Mouse (Mus musculus): Measurements from ENCODE around the gene Tceanc2. TPM values are rescaled to one million over a fixed set of nuclear protein-coding genes. Genes with fewer than 3 reads are reported as not detected.

Tceanc2 gene
- total and polyA plus RNA-seq, 3 experiments: 1.9 to 9.4 TPM; not detected in 1

DNA sequence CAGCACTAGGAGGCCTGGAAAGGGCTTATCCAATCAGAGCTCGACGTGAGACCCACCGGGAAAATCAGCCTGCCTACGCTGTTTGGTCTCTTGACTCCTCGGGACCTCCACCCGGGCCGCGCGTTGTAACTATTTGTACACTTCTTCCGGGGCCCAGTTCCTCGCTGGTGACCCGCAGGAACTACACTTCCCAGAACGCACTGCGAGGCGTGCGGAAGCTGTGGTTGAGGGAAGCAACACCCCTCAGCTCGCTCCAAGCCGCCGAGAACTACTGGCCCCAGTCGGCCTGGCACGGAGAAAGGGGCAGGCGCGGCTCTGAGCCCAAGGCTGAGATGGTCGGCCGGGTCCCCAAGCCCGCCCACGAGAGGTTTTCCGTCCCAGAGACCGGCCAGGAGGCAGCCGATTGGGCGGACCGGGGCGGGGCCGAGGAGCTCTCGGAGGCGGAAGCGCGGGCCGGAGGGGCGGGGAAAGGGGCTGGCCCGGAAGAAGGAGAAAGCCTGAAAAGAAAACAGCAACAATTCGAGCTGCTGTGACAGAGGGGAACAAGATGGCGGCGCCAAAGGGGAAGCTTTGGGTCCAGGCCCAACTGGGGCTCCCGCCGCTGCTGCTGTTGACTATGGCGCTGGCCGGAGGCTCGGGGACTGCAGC lies 610 bp downstream of the Tceanc2 start, which contains the start of gene Tmem59:
TSS of gene Tmem59 (plus strand) at position 218 of the 648 bp plus-strand sequence.
- Histone ChIP-seq H3K27ac (ENCODE audit: control insufficient read depth, low read depth, low read length) (peak within 1 kb of the TSS; percentile 89), H3K36me3 (ENCODE audit: control insufficient read depth in 1 of 2, insufficient read depth in 2 of 2, low read length in 2 of 2) (peaks cover 2 to 32% of the 10 kb centered on the region in 2 experiments), H3K4me3 (ENCODE audit: control insufficient read depth in 1 of 2, insufficient read depth in 1 of 2, low read depth in 2 of 2, low read length in 2 of 2) (peak within 1 kb of the TSS; percentile 73 to 91), H3K27me3 (ENCODE audit: control insufficient read depth in 1 of 2, insufficient read depth in 2 of 2, low read length in 2 of 2) (no peaks in the 10 kb centered on the region), H3K9me3 (replicated peaks; ENCODE audit: insufficient read depth, low read length) (no peaks in the 10 kb centered on the region), H3K79me2 (ENCODE audit: control insufficient read depth, insufficient read depth, low read length, poor library complexity) (peaks cover 47% of the 10 kb centered on the region), H3K4me1 (ENCODE audit: control insufficient read depth in 1 of 2, insufficient read depth in 2 of 2, low read length in 2 of 2) (peaks cover 11 to 12% of the 10 kb centered on the region in 2 experiments), H3K9ac (ENCODE audit: control insufficient read depth, low read depth, low read length, poor library complexity, severe bottlenecking) (peak within 1 kb of the TSS; percentile 88)
- peak; percentile 97 for DNase-seq (ENCODE audit: low read depth, low spot score)
- TF ChIP-seq SMC3 (IDR thresholded peaks at IDR 0.05; ENCODE audit: low read depth, low read length) (no peak), NELFE (IDR thresholded peaks at IDR 0.05; ENCODE audit: low read depth, low read length) (peak; percentile 57), MAX (IDR thresholded peaks at IDR 0.05; ENCODE audit: low read length) (0 out of 2 replicates have a peak, but pooled peaks have one; percentile 38), ELF1 (IDR thresholded peaks at IDR 0.05; ENCODE audit: low read depth, low read length) (peak; percentile 94), BHLHE40 (IDR thresholded peaks at IDR 0.05; ENCODE audit: borderline replicate concordance, low read depth, low read length) (no peak), USF1 (IDR thresholded peaks at IDR 0.05; ENCODE audit: low read depth, low read length) (peak; percentile 15; the same call in 1 of the 2 replicates), MAZ (IDR thresholded peaks at IDR 0.05; ENCODE audit: low read depth, low read length) (peak; percentile 74; the same call in 1 of the 2 replicates), MYB (IDR thresholded peaks at IDR 0.05; ENCODE audit: low read depth, low read length) (no peak), E2F4 (IDR thresholded peaks at IDR 0.05; ENCODE audit: borderline replicate concordance, low read depth, low read length) (no peak), KAT2A (conservative IDR thresholded peaks at IDR 0.05; ENCODE audit: low read depth, low read length) (peak; percentile 85), TBP (IDR thresholded peaks at IDR 0.05; ENCODE audit: low read depth, low read length) (peak; percentile 68; the same call in 1 of the 2 replicates), EP300 (IDR thresholded peaks at IDR 0.05; ENCODE audit: low read depth in 1 of 2, low read length in 2 of 2) (no peak), MEF2A (IDR thresholded peaks at IDR 0.05; ENCODE audit: extremely low read depth, insufficient replicate concordance, low read depth, low read length, poor library complexity, severe bottlenecking) (no peak), UBTF (IDR thresholded peaks at IDR 0.05; ENCODE audit: borderline replicate concordance, insufficient read depth, low read depth, low read length) (0 out of 2 replicates have a peak, but pooled peaks have one; percentile 64), POLR2A (IDR thresholded peaks at IDR 0.05; ENCODE audit: control insufficient read depth in 1 of 2, insufficient read depth in 1 of 2, low read depth in 1 of 2, low read length in 2 of 2, poor library complexity in 1 of 2) (peak; percentile 68 to 69), RCOR1 (IDR thresholded peaks at IDR 0.05; ENCODE audit: low read depth, low read length) (no peak), POLR2AphosphoS2 (IDR thresholded peaks at IDR 0.05; ENCODE audit: low read length) (peak; percentile 32; the same call in 1 of the 2 replicates), SIN3A (IDR thresholded peaks at IDR 0.05; ENCODE audit: low read length) (peak; percentile 93), CTCF (IDR thresholded peaks at IDR 0.05 in 2 of 3, conservative IDR thresholded peaks at IDR 0.05 in 1 of 3; ENCODE audit: control insufficient read depth in 1 of 3, insufficient read depth in 1 of 3, low read depth in 2 of 3, low read length in 3 of 3, poor library complexity in 1 of 3, severe bottlenecking in 1 of 3) (no peak), HCFC1 (IDR thresholded peaks at IDR 0.05; ENCODE audit: low read depth, low read length) (peak; percentile 98), TAL1 (IDR thresholded peaks at IDR 0.05; ENCODE audit: low read length) (no peak), USF2 (IDR thresholded peaks at IDR 0.05; ENCODE audit: borderline replicate concordance in 1 of 2, insufficient read depth in 1 of 2, low read depth in 1 of 2, low read length in 2 of 2) (no peak), CHD1 (IDR thresholded peaks at IDR 0.05; ENCODE audit: low read depth, low read length) (no peak), POLR2AphosphoS5 (IDR thresholded peaks at IDR 0.05; ENCODE audit: borderline replicate concordance, low read depth, low read length) (no peak), TCF12 (IDR thresholded peaks at IDR 0.05; ENCODE audit: low read depth, low read length) (0 out of 2 replicates have a peak, but pooled peaks have one; percentile 2), MXI1 (IDR thresholded peaks at IDR 0.05; ENCODE audit: low read depth, low read length) (peak; percentile 53), ZMIZ1 (IDR thresholded peaks at IDR 0.05; ENCODE audit: low read depth, low read length) (no peak), GATA1 (IDR thresholded peaks at IDR 0.05; ENCODE audit: low read depth, low read length) (no peak)

Data from MEL (cell line).